Mouse (Mus musculus): ENCODE data around the gene Ahrr. TPM values are rescaled to one million over a fixed set of nuclear protein-coding genes. Genes with fewer than 3 reads are reported as not detected.
A peak's percentile ranks its signal among the peaks of the same experiment; 100 is the strongest.

The Ahrr gene
- polyA plus RNA-seq (2015; fragmentation: Nextera tagmentation; extraction: Ambion mirVana): 0.54 and 0.87 TPM in 2 replicates

DNA sequence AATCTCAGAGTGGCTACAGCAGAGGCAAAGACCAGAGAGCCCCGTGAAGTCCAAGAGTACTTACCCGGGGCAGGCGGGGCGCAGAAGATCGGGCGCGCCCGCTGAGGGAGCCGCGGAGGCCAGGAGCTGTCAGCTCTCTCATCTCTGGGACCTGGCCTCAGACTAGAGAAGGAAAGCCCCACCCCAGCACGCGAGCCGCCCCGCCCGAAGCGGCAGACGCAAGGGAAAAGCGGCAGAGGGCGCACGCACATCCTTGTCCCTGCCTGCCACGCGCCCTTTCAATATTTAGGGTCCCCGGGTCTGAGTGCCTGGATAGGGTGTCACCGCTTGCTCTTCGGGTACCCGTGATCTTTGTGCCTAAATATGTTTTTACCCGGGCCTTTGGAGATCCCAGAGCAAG is at the start of gene Ahrr:
TSS of gene Ahrr (minus strand) at position 165 of the 400 bp plus-strand sequence.
- Histone ChIP-seq H3K4me1 (peaks cover 5% of the 10 kb centered on the region; the same call in 1 of the 2 replicates), H3K4me2 (peak within 1 kb of the TSS; percentile 56), H3K9ac (no peak within 1 kb of the TSS), H3K36me3 (no peaks in the 10 kb centered on the region), H3K4me3 (peak within 1 kb of the TSS; percentile 18), H3K9me3 (no peaks in the 10 kb centered on the region), H3K27ac (no peak within 1 kb of the TSS), H3K27me3 (peaks cover 11% of the 10 kb centered on the region; the same call in 1 of the 2 replicates)
- peak; percentile 59; the same call in 1 of the 2 replicates for ATAC-seq (ENCODE audit: borderline replicate concordance, extremely low read depth, low FRiP score, low TSS enrichment)
- 1% methylated on average over 27 of the region's 27 CpGs for WGBS

DNA sequence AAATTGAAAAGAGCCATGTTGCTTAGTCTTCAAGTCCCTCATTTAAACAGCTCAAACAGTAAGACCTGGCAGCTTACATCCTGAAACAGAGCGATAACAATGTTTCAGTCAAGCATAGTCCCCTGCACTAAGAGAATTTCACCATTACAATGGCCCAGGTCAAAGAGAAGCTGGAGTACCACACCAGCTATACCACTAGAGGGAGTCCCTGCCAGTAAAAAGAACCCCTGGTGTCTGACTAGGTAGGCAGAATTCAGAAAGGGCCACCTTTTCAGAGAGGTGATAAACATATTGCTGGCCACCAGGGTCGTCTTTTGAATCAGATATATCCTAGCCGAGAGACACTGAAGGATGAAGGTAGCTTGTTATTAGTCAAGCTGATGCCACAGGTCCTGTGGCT is 48.9 kb upstream of the Ahrr start:
- ATAC-seq (ENCODE audit: borderline replicate concordance, extremely low read depth, low FRiP score, low TSS enrichment): no peak
- no peak overlapping the region for H3K4me3 ChIP-seq
- peaks cover 71% of the 10 kb centered on the region for H3K36me3 ChIP-seq
- H3K27ac ChIP-seq: no peak overlapping the region
- no peak overlapping the region for H3K9ac ChIP-seq
- 36% methylated on average over 3 of the region's 3 CpGs for WGBS
- no peaks in the 10 kb centered on the region for H3K27me3 ChIP-seq
- H3K4me1 ChIP-seq: no peaks in the 10 kb centered on the region
- H3K9me3 ChIP-seq: no peaks in the 10 kb centered on the region
- no peak overlapping the region for H3K4me2 ChIP-seq

DNA sequence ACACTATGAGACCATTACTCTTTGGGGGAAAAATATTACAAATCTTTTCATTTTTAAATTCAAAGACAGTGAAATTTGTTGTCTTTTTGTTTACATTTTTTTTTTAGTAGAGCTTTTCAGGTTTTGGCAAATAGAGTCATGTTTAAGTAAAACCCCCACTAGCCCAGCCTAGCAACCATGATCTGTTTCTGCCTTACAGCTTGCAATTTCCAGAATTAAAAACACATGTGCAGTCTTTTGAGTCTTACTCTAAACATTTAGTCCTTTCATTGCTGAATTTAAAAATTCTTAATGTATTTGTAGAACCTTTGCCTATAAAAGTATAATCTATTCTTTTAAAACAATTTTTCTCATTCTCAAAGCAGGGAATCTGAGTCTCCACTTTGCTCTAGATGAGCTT is 37.2 kb upstream of the Ahrr start:
- H3K27ac ChIP-seq: no peak overlapping the region
- no peak overlapping the region for H3K4me3 ChIP-seq
- H3K36me3 ChIP-seq: peaks cover 77% of the 10 kb centered on the region
- no peak for ATAC-seq (ENCODE audit: borderline replicate concordance, extremely low read depth, low FRiP score, low TSS enrichment)
- no peak overlapping the region for H3K9ac ChIP-seq
- H3K27me3 ChIP-seq: no peaks in the 10 kb centered on the region
- H3K4me2 ChIP-seq: no peak overlapping the region
- no peaks in the 10 kb centered on the region for H3K9me3 ChIP-seq
- H3K4me1 ChIP-seq: no peaks in the 10 kb centered on the region

DNA sequence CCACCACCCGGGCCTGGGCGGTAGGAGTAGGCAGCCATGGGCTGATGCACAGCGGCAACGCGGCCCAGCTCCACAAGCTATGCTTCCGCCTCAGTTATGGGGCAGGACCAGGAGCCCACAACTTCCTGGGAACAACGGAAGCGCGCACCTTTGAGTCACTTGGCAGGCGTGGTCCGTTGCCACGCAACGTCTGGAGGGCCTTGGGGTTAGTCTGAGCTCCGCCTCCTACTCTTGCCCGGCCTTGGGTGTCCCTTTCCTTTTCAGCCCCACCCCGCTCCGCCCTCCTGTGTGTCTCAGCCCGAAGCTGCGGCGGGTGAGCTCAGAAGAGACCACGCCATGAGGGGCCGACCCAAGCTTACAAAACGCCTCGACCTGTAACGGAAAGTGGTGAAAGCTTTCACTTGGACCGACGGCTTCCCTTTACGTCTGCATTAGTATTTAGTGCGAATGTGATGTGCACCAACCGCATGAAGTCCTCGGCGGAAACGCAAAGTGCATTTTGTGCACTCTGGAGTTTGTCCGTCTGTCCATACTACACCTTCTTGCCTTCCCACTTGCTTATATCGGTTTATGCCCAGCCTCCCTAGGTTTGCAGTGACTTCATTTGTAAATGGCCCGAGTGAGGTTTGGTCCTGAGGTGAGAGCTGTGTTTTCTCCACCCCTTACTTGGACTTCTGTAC is 25.2 kb upstream of the Ahrr start, which contains the start of gene Pdcd6:
TSS of gene Pdcd6 (minus strand) at position 411 of the 680 bp plus-strand sequence.
- no peaks in the 10 kb centered on the region for H3K27me3 ChIP-seq
- peaks cover 7% of the 10 kb centered on the region; the same call in 1 of the 2 replicates for H3K4me1 ChIP-seq
- peak; percentile 100 for ATAC-seq (ENCODE audit: borderline replicate concordance, extremely low read depth, low FRiP score, low TSS enrichment)
- peak within 1 kb of the TSS; percentile 67 for H3K4me3 ChIP-seq
- H3K9me3 ChIP-seq: no peaks in the 10 kb centered on the region
- H3K36me3 ChIP-seq: peaks cover 28% of the 10 kb centered on the region
- peak within 1 kb of the TSS; percentile 73 for H3K9ac ChIP-seq
- under 1% methylated on average over 35 of the region's 36 CpGs for WGBS
- peak within 1 kb of the TSS; percentile 66 for H3K4me2 ChIP-seq
- peak within 1 kb of the TSS; percentile 15; the same call in 1 of the 2 replicates for H3K27ac ChIP-seq

DNA sequence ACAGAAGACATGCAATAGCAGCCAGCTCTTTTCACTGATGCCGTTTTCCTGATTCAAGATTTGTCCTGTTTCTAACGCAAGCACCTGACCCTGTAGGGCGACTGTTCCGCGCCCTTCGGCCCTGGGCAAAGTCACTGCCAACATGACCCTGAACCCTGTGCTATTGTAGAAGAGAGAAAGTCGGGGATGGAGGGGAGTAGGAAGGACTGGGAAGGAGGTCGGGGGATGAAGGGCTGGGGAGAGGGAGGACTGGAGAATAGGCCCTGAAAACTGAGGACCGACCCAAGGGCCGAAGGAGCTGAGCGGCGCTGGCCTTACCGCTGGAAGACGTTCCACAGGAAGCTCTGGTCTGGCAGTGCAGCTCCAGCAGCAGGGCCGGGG is 24.6 kb upstream of the Ahrr start:
- no peaks in the 10 kb centered on the region for H3K9me3 ChIP-seq
- WGBS: 2% methylated on average over 15 of the region's 15 CpGs
- H3K4me3 ChIP-seq: peak overlapping the region; percentile 67
- H3K27ac ChIP-seq: peak overlapping the region; percentile 15; the same call in 1 of the 2 replicates
- peaks cover 24% of the 10 kb centered on the region for H3K36me3 ChIP-seq
- peak overlapping the region; percentile 66 for H3K4me2 ChIP-seq
- peak overlapping the region; percentile 73 for H3K9ac ChIP-seq
- H3K4me1 ChIP-seq: peaks cover 7% of the 10 kb centered on the region; the same call in 1 of the 2 replicates
- no peaks in the 10 kb centered on the region for H3K27me3 ChIP-seq
- ATAC-seq (ENCODE audit: borderline replicate concordance, extremely low read depth, low FRiP score, low TSS enrichment): no peak

DNA sequence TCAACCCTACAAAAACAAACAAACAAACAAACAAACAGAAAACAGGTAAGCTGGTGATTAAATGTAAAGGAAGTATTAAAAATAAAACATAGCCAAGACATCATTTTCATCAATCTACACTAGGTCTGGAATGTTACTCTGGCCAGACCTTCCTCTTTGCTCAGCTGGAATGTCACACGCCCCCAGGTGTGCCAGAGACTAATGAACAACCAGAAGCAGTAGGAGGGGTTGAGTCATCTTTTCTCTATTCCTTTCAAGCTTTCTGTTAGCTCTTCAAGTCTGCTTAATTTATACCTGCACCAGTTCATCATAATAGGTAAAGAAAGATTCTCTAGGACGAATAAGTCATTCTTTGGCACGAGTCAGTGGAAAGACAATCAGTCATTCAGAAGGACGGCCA is 24.3 kb upstream of the Ahrr start:
- H3K4me3 ChIP-seq: peak overlapping the region; percentile 67
- H3K4me2 ChIP-seq: peak overlapping the region; percentile 66
- peaks cover 7% of the 10 kb centered on the region; the same call in 1 of the 2 replicates for H3K4me1 ChIP-seq
- no peaks in the 10 kb centered on the region for H3K27me3 ChIP-seq
- no peaks in the 10 kb centered on the region for H3K9me3 ChIP-seq
- peaks cover 24% of the 10 kb centered on the region for H3K36me3 ChIP-seq
- H3K27ac ChIP-seq: peak overlapping the region; percentile 15; the same call in 1 of the 2 replicates
- H3K9ac ChIP-seq: peak overlapping the region; percentile 73
- no peak for ATAC-seq (ENCODE audit: borderline replicate concordance, extremely low read depth, low FRiP score, low TSS enrichment)
- 17% methylated on average over 4 of the region's 4 CpGs for WGBS

DNA sequence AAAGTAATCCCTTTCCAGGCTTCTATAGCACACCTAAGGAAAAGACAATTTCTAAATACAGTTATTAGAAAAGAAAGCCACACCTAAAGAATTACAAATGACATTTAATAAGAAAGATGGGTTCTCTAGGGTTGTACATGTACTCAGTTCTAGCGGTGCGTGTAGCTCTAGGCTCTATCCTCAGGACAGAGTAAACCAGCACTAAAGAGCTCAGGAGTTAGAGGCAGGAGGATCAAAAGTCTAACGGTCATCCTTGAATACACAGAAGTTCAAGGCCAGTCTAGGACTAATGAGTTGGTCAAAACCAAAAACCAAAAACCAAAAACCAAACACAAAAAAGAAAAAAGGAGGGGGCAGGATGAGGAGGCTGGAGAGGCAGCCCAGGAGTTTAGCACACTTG is 22.5 kb upstream of the Ahrr start:
- H3K36me3 ChIP-seq: peaks cover 25% of the 10 kb centered on the region
- no peak overlapping the region for H3K4me2 ChIP-seq
- WGBS: 95% methylated on average over 3 of the region's 3 CpGs
- no peaks in the 10 kb centered on the region for H3K27me3 ChIP-seq
- no peak overlapping the region for H3K27ac ChIP-seq
- H3K4me3 ChIP-seq: no peak overlapping the region
- H3K4me1 ChIP-seq: peaks cover 7% of the 10 kb centered on the region; the same call in 1 of the 2 replicates
- ATAC-seq (ENCODE audit: borderline replicate concordance, extremely low read depth, low FRiP score, low TSS enrichment): no peak
- no peak overlapping the region for H3K9ac ChIP-seq
- H3K9me3 ChIP-seq: no peaks in the 10 kb centered on the region

DNA sequence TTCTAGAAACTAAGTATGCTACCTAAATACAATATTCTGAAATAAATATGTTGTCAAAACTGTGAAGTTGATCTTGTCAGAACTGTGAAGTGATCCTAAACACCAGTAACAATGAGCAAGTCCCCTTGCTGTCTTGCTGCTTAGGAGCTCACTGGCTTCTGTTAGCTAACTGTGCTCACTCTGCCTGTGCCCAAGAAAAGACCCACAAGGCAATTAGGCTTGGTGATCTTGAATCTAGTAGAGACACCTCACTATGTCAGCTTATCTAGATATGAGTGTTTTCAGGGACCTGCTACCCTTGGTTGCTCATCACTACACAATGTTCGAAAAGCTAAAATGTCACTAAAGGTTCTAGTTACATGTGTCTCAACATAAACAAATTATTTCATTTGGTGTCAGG is 13.6 kb upstream of the Ahrr start:
- Histone ChIP-seq H3K4me1 (no peaks in the 10 kb centered on the region), H3K36me3 (peaks cover 71% of the 10 kb centered on the region), H3K27me3 (no peaks in the 10 kb centered on the region), H3K4me3 (no peak overlapping the region), H3K9ac (no peak overlapping the region), H3K4me2 (no peak overlapping the region), H3K9me3 (no peaks in the 10 kb centered on the region), H3K27ac (no peak overlapping the region)
- 96% methylated on average over 1 of the region's 1 CpGs for WGBS
- no peak for ATAC-seq (ENCODE audit: borderline replicate concordance, extremely low read depth, low FRiP score, low TSS enrichment)

DNA sequence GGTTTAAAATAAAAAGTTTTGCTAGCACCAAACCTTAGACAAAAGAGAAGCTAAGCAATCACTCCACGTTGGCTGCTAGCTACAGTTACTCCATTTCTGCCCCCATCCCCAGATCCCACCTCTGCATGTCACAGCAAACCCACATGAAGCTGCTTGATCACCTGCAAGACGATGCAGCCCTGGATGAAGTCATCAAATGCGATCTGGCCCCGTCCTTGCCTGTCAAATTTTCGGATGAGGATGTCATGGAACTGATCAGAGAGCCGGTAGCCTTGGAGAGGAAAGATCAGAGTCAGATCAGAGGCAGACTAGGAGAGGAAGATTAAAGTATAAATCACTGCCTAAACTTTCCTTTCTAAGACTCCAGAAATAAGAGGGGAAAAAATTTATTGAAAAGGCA is 13.2 kb upstream of the Ahrr start:
- Histone ChIP-seq H3K4me2 (no peak overlapping the region), H3K27me3 (no peaks in the 10 kb centered on the region), H3K9ac (no peak overlapping the region), H3K27ac (no peak overlapping the region), H3K9me3 (no peaks in the 10 kb centered on the region), H3K4me3 (no peak overlapping the region), H3K36me3 (peaks cover 67% of the 10 kb centered on the region), H3K4me1 (no peaks in the 10 kb centered on the region)
- ATAC-seq (ENCODE audit: borderline replicate concordance, extremely low read depth, low FRiP score, low TSS enrichment): no peak
- 85% methylated on average over 6 of the region's 6 CpGs for WGBS

DNA sequence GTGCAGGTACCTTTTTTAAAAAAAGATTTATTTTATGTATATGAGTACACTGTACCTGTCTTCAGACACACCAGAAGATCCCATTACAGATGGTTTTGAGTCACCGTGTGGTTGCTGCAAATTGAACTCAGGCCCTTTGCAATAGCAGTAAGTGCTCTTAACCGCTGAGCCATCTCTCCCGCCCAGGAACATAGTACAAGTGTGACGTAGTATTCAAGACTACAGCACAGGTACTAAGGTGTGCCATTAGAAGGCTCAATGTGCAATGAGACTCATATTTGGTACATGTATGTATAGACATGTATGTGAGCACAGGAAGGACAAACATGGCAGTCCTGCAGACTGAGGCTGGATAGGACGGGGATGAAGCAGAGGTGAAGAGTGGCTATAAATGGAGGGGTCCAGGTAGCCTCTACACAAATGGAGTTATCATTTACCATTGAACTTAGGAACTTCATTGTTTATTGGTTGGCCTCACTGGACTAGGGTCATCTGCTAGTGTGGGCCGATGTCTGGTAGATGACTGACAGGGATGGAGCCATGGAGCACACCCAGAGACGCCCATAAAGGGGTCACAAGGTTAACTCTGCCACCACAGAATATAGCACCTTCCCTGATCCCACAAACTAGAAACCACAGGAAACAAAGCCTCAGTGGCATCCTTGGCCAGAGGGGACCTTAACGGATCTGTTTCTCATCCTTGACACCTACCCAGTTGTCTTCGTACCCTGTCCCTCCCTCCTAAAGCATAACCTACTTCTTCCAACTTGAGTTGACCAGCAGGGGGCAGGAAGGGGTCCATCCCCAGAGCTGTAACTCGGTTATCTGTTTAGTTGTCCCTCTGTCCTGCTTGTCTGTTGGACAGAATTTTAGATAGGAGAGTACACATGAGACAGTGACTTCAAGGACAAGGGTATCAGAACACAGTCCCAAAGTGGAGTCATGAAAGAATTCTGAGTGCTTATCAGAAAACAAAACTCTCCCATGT is 10.2 kb upstream of the Ahrr start:
- H3K4me3 ChIP-seq: no peak overlapping the region
- H3K9me3 ChIP-seq: no peaks in the 10 kb centered on the region
- no peaks in the 10 kb centered on the region for H3K4me1 ChIP-seq
- ATAC-seq (ENCODE audit: borderline replicate concordance, extremely low read depth, low FRiP score, low TSS enrichment): no peak
- H3K27ac ChIP-seq: no peak overlapping the region
- WGBS: 81% methylated on average over 10 of the region's 10 CpGs
- no peak overlapping the region for H3K9ac ChIP-seq
- no peaks in the 10 kb centered on the region for H3K27me3 ChIP-seq
- peaks cover 44% of the 10 kb centered on the region for H3K36me3 ChIP-seq
- no peak overlapping the region for H3K4me2 ChIP-seq

DNA sequence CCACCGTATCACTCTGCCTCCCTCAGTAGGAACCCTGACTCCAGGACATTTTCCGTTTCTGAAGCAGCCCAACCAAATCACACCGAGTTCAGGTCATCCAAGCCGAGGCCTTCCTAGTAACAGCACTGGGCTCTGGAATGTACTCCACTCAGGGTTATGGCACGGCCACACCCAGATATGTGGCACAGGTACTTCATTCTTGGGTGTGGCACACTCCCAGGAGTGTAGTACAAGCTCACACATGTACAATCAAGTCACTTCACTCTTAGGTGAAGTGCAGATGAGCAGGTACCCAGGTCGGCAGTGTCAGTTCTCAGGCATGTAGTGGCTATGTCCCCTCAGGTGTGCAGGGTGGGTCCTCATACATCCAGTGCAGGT is 9.5 kb upstream of the Ahrr start:
- peak; percentile 62; the same call in 1 of the 2 replicates for ATAC-seq (ENCODE audit: borderline replicate concordance, extremely low read depth, low FRiP score, low TSS enrichment)
- Histone ChIP-seq H3K27me3 (no peaks in the 10 kb centered on the region), H3K4me2 (no peak overlapping the region), H3K9me3 (no peaks in the 10 kb centered on the region), H3K4me1 (no peaks in the 10 kb centered on the region), H3K9ac (no peak overlapping the region), H3K36me3 (peaks cover 37% of the 10 kb centered on the region), H3K4me3 (no peak overlapping the region), H3K27ac (no peak overlapping the region)
- 69% methylated on average over 6 of the region's 6 CpGs for WGBS
